Mouse (Mus musculus) right cerebral cortex, adult 2 months (tissue): ENCODE measurements at regions not wholly inside any gene's neighbourhood (a gene's known extent, or its start where the extent isn't known, plus 50 kb on each side); places are given as distances from the start of the nearest gene placed in this dataset.

Source experiments
- DNase-seq, 2 experiments: peaks; one replicate each; pipeline ENCODE4 v3.0.0; 2021 to 2022; ENCODE audit warnings: low spot score in 2 of 2

DNA sequence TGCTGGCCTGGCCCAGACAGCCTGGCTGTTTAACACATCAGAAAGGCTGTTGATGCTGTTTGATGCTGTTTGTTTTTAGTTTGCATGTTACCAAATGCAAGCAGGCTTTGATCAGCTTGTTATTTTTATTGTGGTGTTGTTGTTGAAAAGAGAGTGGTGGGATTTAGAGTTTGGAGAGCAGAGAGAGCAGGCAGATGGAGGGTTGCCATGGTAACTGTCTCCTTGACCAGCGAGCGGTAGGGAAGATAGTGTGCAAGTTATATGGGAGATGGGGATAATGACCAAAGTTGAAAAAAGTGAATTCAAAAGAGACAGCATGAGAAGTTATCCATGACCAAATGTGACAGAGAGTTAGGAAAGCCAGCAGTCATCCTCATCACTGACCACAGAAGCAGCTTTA, 83.3 kb downstream of the Cmc2 start:
- DNase-seq: no peak

DNA sequence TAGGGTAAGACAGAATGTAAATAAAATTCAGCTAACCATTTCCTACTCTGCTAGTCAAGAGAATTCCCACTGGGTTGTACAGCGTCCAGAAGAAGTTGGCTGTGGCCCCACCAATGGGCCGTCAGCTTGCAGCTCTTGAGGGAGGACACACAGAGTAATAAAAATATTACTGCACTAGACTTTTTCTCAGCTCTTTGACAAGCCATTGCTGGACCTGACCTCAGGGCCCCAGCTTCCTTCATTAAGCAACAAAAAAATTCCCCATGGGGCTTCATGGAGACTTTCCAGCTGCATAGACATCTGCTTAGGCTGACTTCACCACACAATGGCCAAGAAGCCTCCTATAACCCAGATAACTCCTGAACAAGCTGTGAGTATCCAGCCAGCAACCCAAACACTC, 89.1 kb downstream of the Cmc2 start:
- DNase-seq: no peak

DNA sequence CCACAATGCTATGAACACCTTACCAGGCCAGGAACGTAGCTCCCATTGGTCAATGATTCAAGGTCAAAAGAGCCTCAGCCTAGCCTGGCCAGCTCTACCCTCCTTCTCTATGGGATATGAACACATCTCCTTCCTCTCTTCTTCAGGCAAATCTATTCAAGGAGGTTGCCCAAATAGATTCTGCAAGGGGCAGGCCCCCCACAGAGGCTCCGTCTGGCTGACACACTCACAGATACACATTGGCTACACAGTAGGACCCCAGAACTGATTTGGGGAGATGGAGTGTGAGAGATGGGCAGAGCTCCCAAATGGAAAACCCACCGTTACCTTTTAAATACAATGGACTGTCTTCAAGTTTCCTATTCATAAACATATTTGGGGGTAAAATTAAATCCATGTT, 91.6 kb downstream of the Cmc2 start:
- no peak for DNase-seq

- DNase-seq: no peak
These were observed 93.0 kb downstream of the Cmc2 start for GRCm38 (mm10) chr8:116828220-116828619.

GRCm38 (mm10) chr8:116827141-116827540, 94.1 kb downstream of the Cmc2 start:
- no peak for DNase-seq

DNA sequence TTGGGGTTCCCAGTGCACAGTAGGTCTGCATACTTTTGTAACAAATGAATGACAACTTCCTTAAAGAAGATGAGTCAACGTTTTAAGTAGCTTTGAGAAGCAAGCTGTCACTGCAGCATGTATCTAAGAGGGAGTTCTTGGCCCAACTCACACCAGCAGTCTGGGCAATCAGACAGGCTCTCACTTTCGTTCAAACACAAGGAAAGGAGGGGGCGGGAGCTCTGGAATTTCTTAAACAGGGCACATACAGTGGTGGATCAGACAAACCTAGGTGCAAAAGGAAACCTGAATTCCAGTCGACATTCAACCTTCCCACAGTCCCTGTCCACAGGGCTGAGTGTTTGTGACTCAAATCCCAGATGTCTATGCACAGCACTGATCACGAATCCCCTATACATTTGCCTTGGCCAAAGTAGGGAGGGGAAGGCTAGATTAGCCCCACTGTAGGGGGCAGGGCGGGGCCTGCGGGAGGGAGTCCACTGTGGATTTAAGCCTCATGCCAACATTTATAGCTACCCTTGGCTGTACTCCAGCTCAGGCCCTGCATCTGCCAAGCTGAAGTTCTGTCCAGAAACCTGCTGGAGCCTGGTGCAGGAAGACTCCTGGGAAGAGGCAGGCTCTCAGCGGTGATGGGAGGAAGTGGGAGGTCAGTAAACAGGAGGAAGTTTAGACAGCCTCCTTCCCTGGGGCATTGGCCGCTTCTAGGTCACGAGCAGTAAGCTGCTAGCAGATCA, 81.5 kb upstream of the Cdyl2 start:
- peak in 1 of 2 experiments; percentile 20 for DNase-seq

GRCm38 (mm10) chr8:116801313-116801712, 68.5 kb upstream of the Cdyl2 start:
- no peak for DNase-seq

DNA sequence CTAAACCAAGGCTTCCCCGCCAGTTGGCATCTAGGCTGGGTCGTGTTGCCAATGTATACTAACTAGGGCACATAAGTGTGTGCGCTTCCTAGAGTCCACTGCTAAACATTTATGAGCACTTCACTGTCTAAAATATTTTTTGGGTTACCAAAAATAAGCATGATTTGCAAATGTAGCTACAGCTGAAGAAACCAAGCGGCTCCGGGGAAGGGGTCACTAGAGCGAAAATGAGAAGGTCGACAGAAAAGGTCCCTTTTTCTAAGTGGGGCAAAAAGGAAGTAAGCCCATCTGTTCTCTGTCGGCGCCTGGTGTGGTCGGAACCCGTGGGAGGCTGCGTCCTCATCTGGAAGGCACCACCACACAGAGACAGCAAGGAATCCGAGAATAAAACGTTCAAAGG, 67.8 kb upstream of the Cdyl2 start:
- peak; percentile 10 for DNase-seq

- no peak for DNase-seq
These were observed 66.2 kb upstream of the Cdyl2 start for GRCm38 (mm10) chr8:116798981-116799380.

- no peak for DNase-seq
These were observed 62.9 kb upstream of the Cdyl2 start for GRCm38 (mm10) chr8:116795713-116796112.

GRCm38 (mm10) chr8:116793107-116793506, 60.3 kb upstream of the Cdyl2 start:
- DNase-seq: no peak

GRCm38 (mm10) chr8:116790294-116790693, 57.5 kb upstream of the Cdyl2 start:
- no peak for DNase-seq
